Mouse (Mus musculus): ENCODE measurements around the gene 5730596B20Rik. TPM values are rescaled to one million over a fixed set of nuclear protein-coding genes. Genes with fewer than 3 reads are reported as not detected.

5730596B20Rik gene
- polyA plus RNA-seq, 1 experiment from 2014 or later, result 0.15 TPM

DNA sequence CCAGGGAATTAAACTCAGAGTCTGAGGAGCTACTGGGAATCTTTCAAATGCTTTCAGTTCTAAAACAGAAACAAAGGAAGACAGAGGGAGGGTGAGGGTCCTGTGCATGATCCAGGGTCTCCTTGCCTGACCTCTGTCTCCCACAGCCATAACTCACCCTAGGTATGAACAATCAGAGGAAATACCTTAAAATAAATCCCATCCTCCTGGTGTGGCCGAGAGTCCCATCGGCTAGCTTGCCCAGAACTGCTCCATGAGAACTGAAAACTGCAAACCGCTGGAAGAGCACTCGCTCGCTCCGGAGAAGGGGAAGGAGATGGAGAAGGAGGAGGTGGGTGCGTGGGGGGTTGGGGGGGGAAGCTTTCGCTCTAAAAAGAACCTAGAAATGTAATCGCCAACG is 2.4 kb downstream of the 5730596B20Rik start:
- WGBS, result 2% methylated on average over 10 of the region's 10 CpGs
- no peak for ATAC-seq (ENCODE audit: insufficient number of reproducible peaks, low FRiP score)
- Histone ChIP-seq H3K9me3 (replicated peaks) (no peaks in the 10 kb centered on the region), H3K4me3 (no peak overlapping the region), H3K36me3 (no peaks in the 10 kb centered on the region), H3K27ac (ENCODE audit: poor library complexity, severe bottlenecking) (no peak overlapping the region), H3K4me1 (replicated peaks) (peaks cover 6% of the 10 kb centered on the region), H3K27me3 (replicated peaks) (peaks cover 100% of the 10 kb centered on the region), H3K4me2 (peak overlapping the region; percentile 20; the same call in 1 of the 2 replicates), H3K9ac (no peak overlapping the region)

DNA sequence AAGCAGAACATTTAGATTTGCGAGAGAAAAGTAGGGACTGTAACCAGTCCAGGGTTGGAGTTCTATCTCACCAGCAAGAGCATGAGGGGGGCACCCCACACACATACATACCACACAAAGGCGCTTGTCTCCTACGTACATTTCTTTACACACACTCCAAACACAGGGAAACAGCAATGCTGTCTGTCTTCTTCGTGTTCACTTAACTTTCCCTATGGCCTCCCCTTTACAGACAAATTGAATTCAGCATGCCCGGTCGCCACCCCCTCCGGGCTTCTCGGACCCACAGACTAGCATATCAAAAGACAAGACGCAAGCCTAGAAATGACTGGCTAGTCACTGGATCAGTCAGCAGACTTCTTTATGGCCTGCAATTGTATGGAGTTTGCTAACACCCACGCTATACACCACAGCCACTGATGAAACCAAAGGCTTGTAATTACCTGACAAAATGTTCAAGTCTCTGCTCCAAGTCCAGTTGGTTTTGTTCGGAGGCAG is 3.0 kb downstream of the 5730596B20Rik start:
- Histone ChIP-seq H3K27me3 (replicated peaks) (peaks cover 100% of the 10 kb centered on the region), H3K9me3 (replicated peaks) (no peaks in the 10 kb centered on the region), H3K27ac (ENCODE audit: poor library complexity, severe bottlenecking) (no peak overlapping the region), H3K9ac (no peak overlapping the region), H3K4me2 (peak overlapping the region; percentile 20; the same call in 1 of the 2 replicates), H3K36me3 (no peaks in the 10 kb centered on the region), H3K4me1 (replicated peaks) (peaks cover 6% of the 10 kb centered on the region), H3K4me3 (no peak overlapping the region)
- ATAC-seq (ENCODE audit: insufficient number of reproducible peaks, low FRiP score), result no peak
- WGBS, result 8% methylated on average over 11 of the region's 11 CpGs

DNA sequence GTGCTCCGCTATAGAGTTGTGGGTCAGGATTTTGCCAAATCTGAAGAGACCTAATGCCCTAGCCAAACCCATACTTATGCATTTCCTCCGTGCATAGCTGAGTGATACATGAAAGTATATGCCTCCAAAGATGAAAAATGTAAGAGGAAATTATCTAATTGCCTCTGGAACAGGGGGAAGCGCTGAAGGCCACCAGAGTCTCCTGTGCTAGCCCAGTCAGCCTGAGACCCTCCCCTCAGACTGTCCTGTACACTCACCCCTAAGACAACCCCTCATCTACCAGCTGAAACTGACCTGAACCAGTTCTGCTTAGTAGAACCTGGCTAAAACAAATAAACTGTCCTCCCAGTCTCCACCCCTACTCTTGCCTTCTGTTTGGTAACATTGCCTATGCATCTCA is 3.4 kb downstream of the 5730596B20Rik start:
- peaks cover 3% of the 10 kb centered on the region for H3K4me1 ChIP-seq (replicated peaks)
- no peak; the same call in 1 of the 2 replicates for ATAC-seq (ENCODE audit: insufficient number of reproducible peaks, low FRiP score)
- H3K36me3 ChIP-seq, result no peaks in the 10 kb centered on the region
- peaks cover 100% of the 10 kb centered on the region for H3K27me3 ChIP-seq (replicated peaks)
- H3K9me3 ChIP-seq (replicated peaks), result no peaks in the 10 kb centered on the region
- no peak overlapping the region for H3K9ac ChIP-seq
- 18% methylated on average over 3 of the region's 3 CpGs for WGBS
- H3K4me2 ChIP-seq, result no peak overlapping the region
- H3K4me3 ChIP-seq, result no peak overlapping the region
- no peak overlapping the region for H3K27ac ChIP-seq (ENCODE audit: poor library complexity, severe bottlenecking)

- no peaks in the 10 kb centered on the region for H3K9me3 ChIP-seq (replicated peaks)
- no peaks in the 10 kb centered on the region for H3K4me1 ChIP-seq (replicated peaks)
- no peak overlapping the region for H3K9ac ChIP-seq
- H3K27ac ChIP-seq (ENCODE audit: poor library complexity, severe bottlenecking), result no peak overlapping the region
- H3K4me3 ChIP-seq, result no peak overlapping the region
- no peaks in the 10 kb centered on the region for H3K36me3 ChIP-seq
- 28% methylated on average over 2 of the region's 2 CpGs for WGBS
- no peak for ATAC-seq (ENCODE audit: insufficient number of reproducible peaks, low FRiP score)
- H3K4me2 ChIP-seq, result no peak overlapping the region
- H3K27me3 ChIP-seq (replicated peaks), result peaks cover 100% of the 10 kb centered on the region
Measured at GRCm38 (mm10) chr6:52182030-52182429, 4.7 kb downstream of the 5730596B20Rik start.

DNA sequence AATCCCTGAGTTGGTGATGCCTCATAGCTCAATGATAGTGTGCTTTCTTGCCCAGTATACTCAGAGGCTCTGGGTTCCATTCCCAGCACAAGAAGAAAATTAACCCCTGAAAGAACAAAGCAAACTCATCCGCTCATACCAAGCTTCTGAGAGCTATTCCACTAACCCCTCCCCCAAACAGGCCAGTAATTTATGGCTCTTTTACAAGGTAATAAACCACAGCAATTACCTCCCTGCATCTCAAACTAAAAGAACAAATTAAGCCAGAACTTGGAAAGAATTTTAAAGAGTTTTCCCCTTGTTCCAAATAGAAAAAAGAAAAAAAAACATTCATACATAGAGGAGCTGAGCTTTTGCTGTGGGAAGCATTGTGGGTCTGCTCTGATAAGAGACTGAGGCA is 5.5 kb downstream of the 5730596B20Rik start:
- Histone ChIP-seq H3K9ac (no peak overlapping the region), H3K9me3 (replicated peaks) (no peaks in the 10 kb centered on the region), H3K36me3 (no peaks in the 10 kb centered on the region), H3K27me3 (replicated peaks) (peaks cover 100% of the 10 kb centered on the region), H3K4me3 (no peak overlapping the region), H3K27ac (ENCODE audit: poor library complexity, severe bottlenecking) (no peak overlapping the region), H3K4me2 (no peak overlapping the region), H3K4me1 (replicated peaks) (no peaks in the 10 kb centered on the region)
- 21% methylated on average over 1 of the region's 1 CpGs for WGBS
- no peak for ATAC-seq (ENCODE audit: insufficient number of reproducible peaks, low FRiP score)

GRCm38 (mm10) chr6:52183311-52184080 is 6.2 kb downstream of the 5730596B20Rik start:
- Histone ChIP-seq H3K9ac (no peak overlapping the region), H3K4me1 (replicated peaks) (no peaks in the 10 kb centered on the region), H3K4me2 (no peak overlapping the region), H3K4me3 (no peak overlapping the region), H3K27me3 (replicated peaks) (peaks cover 100% of the 10 kb centered on the region), H3K36me3 (no peaks in the 10 kb centered on the region), H3K9me3 (replicated peaks) (no peaks in the 10 kb centered on the region), H3K27ac (ENCODE audit: poor library complexity, severe bottlenecking) (no peak overlapping the region)
- WGBS, result 16% methylated on average over 10 of the region's 10 CpGs
- ATAC-seq (ENCODE audit: insufficient number of reproducible peaks, low FRiP score), result no peak

- Histone ChIP-seq H3K27me3 (replicated peaks) (peaks cover 100% of the 10 kb centered on the region), H3K36me3 (no peaks in the 10 kb centered on the region), H3K9me3 (replicated peaks) (no peaks in the 10 kb centered on the region), H3K9ac (no peak overlapping the region), H3K4me2 (no peak overlapping the region), H3K4me3 (no peak overlapping the region), H3K4me1 (replicated peaks) (no peaks in the 10 kb centered on the region), H3K27ac (ENCODE audit: poor library complexity, severe bottlenecking) (no peak overlapping the region)
- ATAC-seq (ENCODE audit: insufficient number of reproducible peaks, low FRiP score), result no peak
- WGBS, result 8% methylated on average over 6 of the region's 6 CpGs
Measured at GRCm38 (mm10) chr6:52184668-52185067, 7.4 kb downstream of the 5730596B20Rik start.

DNA sequence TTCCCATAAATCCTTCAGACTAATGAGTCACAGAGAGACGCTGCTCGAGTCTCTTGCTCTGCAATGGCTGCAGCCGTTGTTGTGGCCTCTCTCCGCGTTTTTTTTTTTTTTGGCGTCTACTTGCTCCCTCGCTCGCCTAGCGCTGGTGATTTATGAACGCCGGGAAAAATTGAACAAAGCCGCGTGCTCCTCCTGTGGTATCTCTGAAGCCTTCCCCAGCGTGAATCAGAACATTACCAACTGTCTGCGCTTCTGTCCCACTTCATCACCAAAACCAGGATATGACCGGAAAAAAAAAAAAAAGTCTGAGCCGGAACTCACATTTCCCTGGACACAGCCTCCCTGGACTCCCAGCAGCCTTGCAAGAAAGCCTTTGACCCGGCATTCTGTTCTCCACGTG is 7.9 kb downstream of the 5730596B20Rik start:
- ATAC-seq (ENCODE audit: insufficient number of reproducible peaks, low FRiP score), result no peak
- no peak overlapping the region for H3K27ac ChIP-seq (ENCODE audit: poor library complexity, severe bottlenecking)

GRCm38 (mm10) chr6:52185834-52186233 is 8.5 kb downstream of the 5730596B20Rik start:
- Histone ChIP-seq H3K4me2 (no peak overlapping the region), H3K36me3 (no peaks in the 10 kb centered on the region)

More for the DNA sequence above, 7.9 kb downstream of the 5730596B20Rik start:
- H3K9me3 ChIP-seq (replicated peaks), result no peaks in the 10 kb centered on the region
- H3K9ac ChIP-seq, result no peak overlapping the region
- no peaks in the 10 kb centered on the region for H3K4me1 ChIP-seq (replicated peaks)
- peaks cover 100% of the 10 kb centered on the region for H3K27me3 ChIP-seq (replicated peaks)
- no peaks in the 10 kb centered on the region for H3K36me3 ChIP-seq
- H3K4me2 ChIP-seq, result no peak overlapping the region
- WGBS, result 2% methylated on average over 19 of the region's 19 CpGs
- H3K4me3 ChIP-seq, result no peak overlapping the region

DNA sequence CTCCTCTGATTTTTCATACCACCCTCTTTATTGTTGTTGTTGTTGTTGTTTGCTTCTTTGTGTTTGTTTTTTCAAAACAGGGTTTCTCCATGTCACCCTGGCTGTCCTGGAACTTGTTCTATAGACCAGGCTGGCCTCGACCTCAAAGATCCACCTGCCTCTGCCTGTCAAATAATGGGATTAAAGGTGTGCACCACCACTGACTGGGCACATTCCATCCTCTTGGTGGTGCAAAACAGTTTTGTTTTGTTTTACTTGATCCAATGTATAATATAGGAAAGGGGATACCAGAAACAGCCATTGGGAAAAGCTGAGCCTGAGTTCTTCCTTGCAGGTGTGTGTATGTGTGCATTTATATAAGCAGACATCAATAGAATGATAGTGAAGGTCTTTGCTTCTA is 9.2 kb downstream of the 5730596B20Rik start:
- H3K4me3 ChIP-seq, result no peak overlapping the region
- H3K27ac ChIP-seq (ENCODE audit: poor library complexity, severe bottlenecking), result no peak overlapping the region
- no peak overlapping the region for H3K9ac ChIP-seq
- H3K36me3 ChIP-seq, result no peaks in the 10 kb centered on the region
- peaks cover 100% of the 10 kb centered on the region for H3K27me3 ChIP-seq (replicated peaks)
- no peak overlapping the region for H3K4me2 ChIP-seq
- no peak for ATAC-seq (ENCODE audit: insufficient number of reproducible peaks, low FRiP score)
- H3K9me3 ChIP-seq (replicated peaks), result no peaks in the 10 kb centered on the region
- peaks cover 7% of the 10 kb centered on the region for H3K4me1 ChIP-seq (replicated peaks)
- 21% methylated on average over 1 of the region's 1 CpGs for WGBS

More at GRCm38 (mm10) chr6:52185834-52186233, 8.5 kb downstream of the 5730596B20Rik start:
- no peak for ATAC-seq (ENCODE audit: insufficient number of reproducible peaks, low FRiP score)
- Histone ChIP-seq H3K27ac (ENCODE audit: poor library complexity, severe bottlenecking) (no peak overlapping the region), H3K9ac (no peak overlapping the region), H3K27me3 (replicated peaks) (peaks cover 100% of the 10 kb centered on the region), H3K4me1 (replicated peaks) (peaks cover under 1% of the 10 kb centered on the region; the same call in 1 of the 2 replicates), H3K4me3 (no peak overlapping the region), H3K9me3 (replicated peaks) (no peaks in the 10 kb centered on the region)
- WGBS, result 19% methylated on average over 3 of the region's 3 CpGs

GRCm38 (mm10) chr6:52189172-52189591 is 11.9 kb downstream of the 5730596B20Rik start:
- H3K4me2 ChIP-seq, result no peak overlapping the region
- no peaks in the 10 kb centered on the region for H3K9me3 ChIP-seq (replicated peaks)
- H3K27me3 ChIP-seq (replicated peaks), result peaks cover 99% of the 10 kb centered on the region
- H3K4me3 ChIP-seq, result no peak overlapping the region
- ATAC-seq (ENCODE audit: insufficient number of reproducible peaks, low FRiP score), result no peak
- peaks cover 16% of the 10 kb centered on the region for H3K4me1 ChIP-seq (replicated peaks)
- H3K27ac ChIP-seq (ENCODE audit: poor library complexity, severe bottlenecking), result no peak overlapping the region
- H3K36me3 ChIP-seq, result no peaks in the 10 kb centered on the region
- 14% methylated on average over 5 of the region's 5 CpGs for WGBS
- no peak overlapping the region for H3K9ac ChIP-seq
